Mouse (Mus musculus): ENCODE data around the gene Vmn1r94. TPM values are rescaled to one million over a fixed set of nuclear protein-coding genes. Genes with fewer than 3 reads are reported as not detected.
"Not testable (repeated sequence)": the region's sequence is repeated elsewhere in the genome, so short reads cannot be mapped to it uniquely, and the experiment has no call there.

Vmn1r94 gene
- total RNA-seq (2015) (not detected in 2 replicates), total RNA-seq (2017) (not detected in 2 replicates)

- not testable (repeated sequence) for ATAC-seq (replicated peaks; ENCODE audit: poor library complexity)
These were observed at the start of gene Vmn1r94 for GRCm38 (mm10) chr7:20168277-20168676. Gene Vmn1r94, minus strand, starts transcription at chr7:20168377.

GRCm38 (mm10) chr7:20205507-20205906 lies 37.3 kb upstream of the Vmn1r94 start, which contains the start of gene Gm6164:
Gene Gm6164, minus strand, starts transcription at chr7:20205607.
- not testable (repeated sequence) for ATAC-seq (replicated peaks; ENCODE audit: poor library complexity)

- not testable (repeated sequence) for ATAC-seq (replicated peaks; ENCODE audit: poor library complexity)
These were observed 25.2 kb upstream of the Vmn1r94 start, which contains the start of gene Vmn1r95 for GRCm38 (mm10) chr7:20193410-20193809. Gene Vmn1r95, plus strand, starts transcription at chr7:20193710.

- ATAC-seq (replicated peaks; ENCODE audit: poor library complexity), result not testable (repeated sequence)
These were observed 29.2 kb downstream of the Vmn1r94 start, which contains the start of gene Vmn1r93 for GRCm38 (mm10) chr7:20138988-20139387. Gene Vmn1r93, minus strand, starts transcription at chr7:20139088.

- not testable (repeated sequence) for ATAC-seq (replicated peaks; ENCODE audit: poor library complexity)
These were observed 45.7 kb downstream of the Vmn1r94 start, which contains the start of gene Gm16442 for GRCm38 (mm10) chr7:20122479-20122878. Gene Gm16442, minus strand, starts transcription at chr7:20122579.

Other genes with a start within 250 kb of the Vmn1r94 start
- 10.2 and 13.0 TPM in 2 replicates for gene Pvr, start 247.2 kb downstream of the Vmn1r94 start, total RNA-seq (2015)
- gene Pvr, start 247.2 kb downstream of the Vmn1r94 start, total RNA-seq (2017), result 7.5 and 9.7 TPM in 2 replicates
- gene Igsf23, start 217.6 kb downstream of the Vmn1r94 start, total RNA-seq (2015), result not detected in 2 replicates
- gene Igsf23, start 217.6 kb downstream of the Vmn1r94 start, total RNA-seq (2017), result not detected in 2 replicates
- not detected in 2 replicates for gene Ceacam20, start 203.0 kb downstream of the Vmn1r94 start, total RNA-seq (2015)
- not detected in 2 replicates for gene Ceacam20, start 203.0 kb downstream of the Vmn1r94 start, total RNA-seq (2017)
- not detected in 2 replicates for gene Nlrp9b, start 176.9 kb downstream of the Vmn1r94 start, total RNA-seq (2015)
- gene Nlrp9b, start 176.9 kb downstream of the Vmn1r94 start, total RNA-seq (2017), result not detected in 2 replicates
- not detected in 2 replicates for gene Vmn1r91, start 68.7 kb downstream of the Vmn1r94 start, total RNA-seq (2015)
- not detected in 2 replicates for gene Vmn1r91, start 68.7 kb downstream of the Vmn1r94 start, total RNA-seq (2017)
- not detected in 2 replicates for gene Gm16442, start 45.8 kb downstream of the Vmn1r94 start, total RNA-seq (2015)
- gene Gm16442, start 45.8 kb downstream of the Vmn1r94 start, total RNA-seq (2017), result not detected in 2 replicates
- gene Vmn1r93, start 29.3 kb downstream of the Vmn1r94 start, total RNA-seq (2015), result not detected in 2 replicates
- gene Vmn1r93, start 29.3 kb downstream of the Vmn1r94 start, total RNA-seq (2017), result not detected in 2 replicates
- not detected in 2 replicates for gene Vmn1r95, start 25.3 kb upstream of the Vmn1r94 start, total RNA-seq (2015)
- gene Vmn1r95, start 25.3 kb upstream of the Vmn1r94 start, total RNA-seq (2017), result not detected in 2 replicates
- not detected in 2 replicates for gene Gm6164, start 37.2 kb upstream of the Vmn1r94 start, total RNA-seq (2015)
- gene Gm6164, start 37.2 kb upstream of the Vmn1r94 start, total RNA-seq (2017), result not detected in 2 replicates
- not detected in 2 replicates for gene Gm4498, start 65.5 kb upstream of the Vmn1r94 start, total RNA-seq (2015)
- gene Gm4498, start 65.5 kb upstream of the Vmn1r94 start, total RNA-seq (2017), result not detected in 2 replicates
- not detected in 2 replicates for gene Gm5890, start 94.5 kb upstream of the Vmn1r94 start, total RNA-seq (2015)
- not detected in 2 replicates for gene Gm5890, start 94.5 kb upstream of the Vmn1r94 start, total RNA-seq (2017)
- not detected in 2 replicates for gene Gm4133, start 165.7 kb upstream of the Vmn1r94 start, total RNA-seq (2015)
- gene Gm4133, start 165.7 kb upstream of the Vmn1r94 start, total RNA-seq (2017), result not detected in 2 replicates
- gene Gm5728, start 207.0 kb upstream of the Vmn1r94 start, total RNA-seq (2015), result not detected in 2 replicates
- not detected in 2 replicates for gene Gm5728, start 207.0 kb upstream of the Vmn1r94 start, total RNA-seq (2017)
- gene Vmn1r100, start 249.6 kb upstream of the Vmn1r94 start, total RNA-seq (2015), result not detected in 2 replicates
- not detected in 2 replicates for gene Vmn1r100, start 249.6 kb upstream of the Vmn1r94 start, total RNA-seq (2017)

Data from megakaryocyte progenitor cell, adult 5-6 weeks (primary cell).